8 mouse cellular contexts compared by ENCODE assay signal in the genomic region with DNA sequence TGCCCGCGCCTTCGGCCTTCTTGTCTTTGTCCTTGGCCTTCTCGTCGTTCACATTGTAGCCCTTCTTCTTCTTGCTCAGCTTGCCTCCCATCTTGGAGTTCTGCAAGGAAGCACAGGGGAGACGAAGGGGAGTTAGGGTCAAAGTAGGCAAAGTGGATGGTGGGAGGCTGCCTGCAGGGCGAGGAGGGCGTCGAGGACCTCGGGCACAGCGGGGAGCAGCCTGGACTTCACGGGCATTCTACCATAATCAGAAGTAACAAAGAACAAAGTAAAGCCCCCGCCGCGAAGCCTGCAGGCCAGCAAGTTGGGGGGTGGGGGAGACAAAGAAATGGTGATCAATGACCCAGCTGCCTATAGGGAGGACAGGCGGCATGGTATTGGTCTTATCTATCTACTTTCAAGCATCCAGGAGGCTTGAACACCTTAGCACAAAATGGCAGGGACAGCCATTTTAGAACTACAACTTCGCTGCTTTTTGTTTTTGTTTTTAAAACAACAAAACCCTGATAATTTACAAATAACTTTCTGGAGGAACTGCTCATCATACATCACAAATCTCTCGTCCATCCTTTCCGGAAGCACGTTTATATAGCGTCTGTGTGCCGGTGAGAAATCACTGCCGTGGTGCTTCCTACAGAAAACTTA. TPM values are rescaled to one million over a fixed set of nuclear protein-coding genes. Genes with fewer than 3 reads are reported as not detected.
DNase-seq lines count a peak whose midpoint lies in the region; ATAC-seq lines count a peak whose summit lies in the region.

No protein-coding gene starts in this region.

- H3K4me2 ChIP-seq in heart, embryonic 13.5 days: peak overlapping the region; percentile 77
- peak overlapping the region; percentile 50 for H3K4me2 ChIP-seq in hindbrain, embryonic 12.5 days (replicated peaks)
- peak overlapping the region; percentile 54 for H3K4me2 ChIP-seq in midbrain, embryonic 12.5 days (replicated peaks)

- intact Hi-C loops in left cerebral cortex, postnatal 14 days (cut with DNase I): loop anchor here (2.0 to 5.0 kb wide), 3 partner anchors 46 to 338 kb away; no protein-coding TSS in a partner anchor

- no peaks in the 10 kb centered on the region for H3K36me3 ChIP-seq in heart, embryonic 13.5 days
- peaks cover 10% of the 10 kb centered on the region; the same call in 1 of the 2 replicates for H3K36me3 ChIP-seq in hindbrain, embryonic 12.5 days
- peaks cover 18% of the 10 kb centered on the region for H3K36me3 ChIP-seq in midbrain, embryonic 12.5 days

- ATAC-seq in heart, embryonic 13.5 days (ENCODE audit: extremely low read depth, insufficient number of reproducible peaks, low FRiP score, low TSS enrichment): no peak
- peak; percentile 21; the same call in 1 of the 2 replicates for ATAC-seq in hindbrain, embryonic 12.5 days (ENCODE audit: low FRiP score)
- peak; percentile 13 for ATAC-seq in midbrain, embryonic 12.5 days (ENCODE audit: low FRiP score, low read depth)

- DNase-seq in heart, adult 9 months (ENCODE audit: low spot score in 2 of 2): no peak
- peak; percentile 89 for DNase-seq in R1 (ENCODE audit: low read depth, low spot score)
- DNase-seq in left cerebral cortex, postnatal 14 days (ENCODE audit: low spot score in 2 of 2): no peak
- DNase-seq in left cerebral cortex, adult 8-10 months (ENCODE audit: low spot score in 2 of 2): no peak
- DNase-seq in spleen, postnatal 36 days (ENCODE audit: low spot score in 2 of 2): no peak

- no peaks in the 10 kb centered on the region for H3K9me3 ChIP-seq in heart, embryonic 13.5 days
- H3K9me3 ChIP-seq in hindbrain, embryonic 12.5 days (replicated peaks): no peaks in the 10 kb centered on the region
- no peaks in the 10 kb centered on the region for H3K9me3 ChIP-seq in midbrain, embryonic 12.5 days

- WGBS in heart, embryonic 13.5 days: 34% methylated on average over 23 of the region's 23 CpGs
- 9% methylated on average over 23 of the region's 23 CpGs for WGBS in hindbrain, embryonic 12.5 days
- whole genome bisulfite sequencing in midbrain, embryonic 12.5 days: 10% methylated on average over 23 of the region's 23 CpGs

- H3K4me3 ChIP-seq in heart, embryonic 13.5 days: peak overlapping the region; percentile 56
- peak overlapping the region; percentile 23 for H3K4me3 ChIP-seq in hindbrain, embryonic 12.5 days
- H3K4me3 ChIP-seq in midbrain, embryonic 12.5 days: peak overlapping the region; percentile 29

- H3K27ac ChIP-seq in heart, embryonic 13.5 days (replicated peaks): no peak overlapping the region
- H3K27ac ChIP-seq in hindbrain, embryonic 12.5 days: peak overlapping the region; percentile 67
- H3K27ac ChIP-seq in midbrain, embryonic 12.5 days (replicated peaks): peak overlapping the region; percentile 81

- H3K27me3 ChIP-seq in heart, embryonic 13.5 days (replicated peaks): 0 out of 2 replicates have a peak, but pooled peaks cover 4% of the 10 kb centered on the region
- no peaks in the 10 kb centered on the region for H3K27me3 ChIP-seq in hindbrain, embryonic 12.5 days
- H3K27me3 ChIP-seq in midbrain, embryonic 12.5 days: no peaks in the 10 kb centered on the region

- H3K9ac ChIP-seq in heart, embryonic 13.5 days: peak overlapping the region; percentile 83
- H3K9ac ChIP-seq in hindbrain, embryonic 12.5 days: peak overlapping the region; percentile 63
- peak overlapping the region; percentile 72 for H3K9ac ChIP-seq in midbrain, embryonic 12.5 days (replicated peaks)

- peaks cover 5% of the 10 kb centered on the region; the same call in 1 of the 2 replicates for H3K4me1 ChIP-seq in heart, embryonic 13.5 days
- H3K4me1 ChIP-seq in hindbrain, embryonic 12.5 days: peaks cover 63% of the 10 kb centered on the region
- H3K4me1 ChIP-seq in midbrain, embryonic 12.5 days: peaks cover 64% of the 10 kb centered on the region

RNA-seq across cellular contexts. Expression of a gene that starts 48.6 kb away (rescaled TPM):
- polyA plus RNA-seq in heart, embryonic 13.5 days (2015; fragmentation: Nextera tagmentation; extraction: Ambion mirVana): 6.2 and 7.2 TPM in 2 replicates
- 381 and 469 TPM in 2 replicates for polyA plus RNA-seq in hindbrain, embryonic 12.5 days (2016; fragmentation: Nextera tagmentation; extraction: Ambion mirVana)
- 256 and 292 TPM in 2 replicates for polyA plus RNA-seq in midbrain, embryonic 12.5 days (2016; fragmentation: Nextera tagmentation; extraction: Ambion mirVana)
- 1,000 to 10,000 TPM in 1 of 2 experiments, 100 to 1,000 TPM in 1; 945 to 1,112 TPM for total RNA-seq in left cerebral cortex, postnatal 14 days (2021)
- total RNA-seq in left cerebral cortex, adult 8-10 months (2022): 100 to 1,000 TPM; 508 to 561 (median 536) TPM

Comparison
In these comparisons a context has a peak if more than half of its experiments do, and no peak if none do; other contexts are left out.
1. RNA of a gene that starts 48.6 kb away (polyA plus RNA-seq): 381 to 469 TPM in hindbrain, embryonic 12.5 days and 256 to 292 TPM in midbrain, embryonic 12.5 days; 6.2 to 7.2 TPM in heart, embryonic 13.5 days; every median in the first group is over 10 times any median in the second.
2. Peak in every context shown above with its lines, with median percentiles within 50 percentile points of each other: H3K4me2 ChIP-seq, H3K4me3 ChIP-seq and H3K9ac ChIP-seq.